Mouse (Mus musculus) kidney, adult 2 months (tissue): ENCODE measurements around the gene Olfr469.

ENCODE experiments used
- CTCF ChIP-seq: fragments of 200-500 bp; conservative IDR thresholded peaks from 2 replicates; pipeline ENCODE4 v1.5.1; 2011; ENCODE audit warnings: low read depth, mild to moderate bottlenecking, control low read depth, low read length, moderate library complexity, mixed read lengths; ENCODE audit not compliant: insufficient read depth, insufficient read length
- POLR2A ChIP-seq: fragments of 200-500 bp; IDR thresholded peaks from one replicate; pipeline ENCODE4 v1.6.1; 2011; ENCODE audit warnings: low read depth, low read length, control low read depth

DNA sequence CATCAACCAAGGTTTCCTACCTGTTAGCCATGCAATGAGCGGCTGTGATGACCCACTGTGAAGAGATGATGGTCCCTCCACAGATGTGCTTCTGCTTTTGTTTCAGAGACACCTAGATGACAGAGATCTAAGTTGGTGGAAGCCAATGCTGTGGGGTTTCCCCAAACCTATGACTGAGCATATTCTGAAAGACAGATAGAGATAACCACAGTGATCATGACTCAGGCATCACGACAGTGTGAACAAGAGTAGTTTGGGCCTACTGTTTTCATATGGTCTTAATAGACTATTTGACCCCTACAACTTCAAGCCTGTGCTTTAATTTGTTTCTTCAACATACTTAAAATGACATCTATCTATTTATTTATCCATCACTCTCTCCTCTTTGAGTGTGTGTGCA is 28.8 kb downstream of the Olfr469 start:
- TF ChIP-seq POLR2A, result no peak
- TF ChIP-seq CTCF, result no peak
